Mouse (Mus musculus): ENCODE measurements around the gene Txndc15.

Gene Txndc15

GRCm38 (mm10) chr13:55730716-55731115, 16.3 kb downstream of the Txndc15 start:
- DNase-seq (ENCODE audit: low read depth, low spot score), result no peak

GRCm38 (mm10) chr13:55732121-55732520, 17.7 kb downstream of the Txndc15 start:
- no peak for DNase-seq (ENCODE audit: low read depth, low spot score)

GRCm38 (mm10) chr13:55733628-55734502, 19.4 kb downstream of the Txndc15 start:
- no peak for DNase-seq (ENCODE audit: low read depth, low spot score)

GRCm38 (mm10) chr13:55737885-55738284, 23.4 kb downstream of the Txndc15 start:
- no peak for DNase-seq (ENCODE audit: low read depth, low spot score)

- no peak for DNase-seq (ENCODE audit: low read depth, low spot score)
These were observed 27.9 kb downstream of the Txndc15 start for GRCm38 (mm10) chr13:55742306-55742705.

- DNase-seq (ENCODE audit: low read depth, low spot score), result no peak
These were observed 39.9 kb downstream of the Txndc15 start for GRCm38 (mm10) chr13:55754380-55754779.

- no peak for DNase-seq (ENCODE audit: low read depth, low spot score)
These were observed 42.3 kb downstream of the Txndc15 start for GRCm38 (mm10) chr13:55756789-55757188.

- no peak for DNase-seq (ENCODE audit: low read depth, low spot score)
These were observed 43.2 kb downstream of the Txndc15 start for GRCm38 (mm10) chr13:55757645-55758044.

- DNase-seq (ENCODE audit: low read depth, low spot score), result no peak
These were observed 46.1 kb downstream of the Txndc15 start for GRCm38 (mm10) chr13:55760576-55760975.

- DNase-seq (ENCODE audit: low read depth, low spot score), result no peak
These were observed 47.0 kb downstream of the Txndc15 start for GRCm38 (mm10) chr13:55761486-55761885.

GRCm38 (mm10) chr13:55774352-55774751, 59.9 kb downstream of the Txndc15 start:
- DNase-seq (ENCODE audit: low read depth, low spot score), result no peak

- no peak for DNase-seq (ENCODE audit: low read depth, low spot score)
These were observed 60.6 kb downstream of the Txndc15 start for GRCm38 (mm10) chr13:55775056-55775455.

Measured in retina, postnatal 7 days (tissue).